Mouse (Mus musculus): ENCODE data around the gene Zfp248. TPM values are rescaled to one million over a fixed set of nuclear protein-coding genes. Genes with fewer than 3 reads are reported as not detected.

Zfp248 gene
- 12.6 and 13.8 TPM in 2 replicates for polyA plus RNA-seq (2016; fragmentation: Nextera tagmentation; extraction: Ambion mirVana)

- Histone ChIP-seq H3K4me3 (peak within 1 kb of the TSS; percentile 86), H3K9me3 (no peaks in the 10 kb centered on the region), H3K36me3 (peaks cover 17% of the 10 kb centered on the region), H3K4me1 (replicated peaks) (peaks cover 22% of the 10 kb centered on the region), H3K27me3 (ENCODE audit: insufficient read depth, poor library complexity, severe bottlenecking) (no peaks in the 10 kb centered on the region), H3K27ac (peak within 1 kb of the TSS; percentile 96)
- DNase-seq (ENCODE audit: low spot score) = peak; percentile 92
- WGBS = under 1% methylated on average over 43 of the region's 43 CpGs
Measured at GRCm38 (mm10) chr6:118455042-118455631, at the start of gene Zfp248. TSS of gene Zfp248 (minus strand) at chr6:118455528.

GRCm38 (mm10) chr6:118499010-118499409 lies 43.7 kb upstream of the Zfp248 start:
- H3K9me3 ChIP-seq = no peaks in the 10 kb centered on the region
- no peak for DNase-seq (ENCODE audit: low spot score)
- WGBS = 91% methylated on average over 7 of the region's 7 CpGs

GRCm38 (mm10) chr6:118482125-118482524 lies 26.8 kb upstream of the Zfp248 start:
- H3K36me3 ChIP-seq = peaks cover under 1% of the 10 kb centered on the region; the same call in 1 of the 2 replicates
- no peak overlapping the region for H3K4me3 ChIP-seq
- WGBS = 88% methylated on average over 1 of the region's 1 CpGs
- no peaks in the 10 kb centered on the region for H3K9me3 ChIP-seq
- DNase-seq (ENCODE audit: low spot score) = no peak
- H3K27me3 ChIP-seq (ENCODE audit: insufficient read depth, poor library complexity, severe bottlenecking) = peaks cover 46% of the 10 kb centered on the region
- H3K4me1 ChIP-seq (replicated peaks) = peaks cover 25% of the 10 kb centered on the region
- no peak overlapping the region for H3K27ac ChIP-seq

More at GRCm38 (mm10) chr6:118499010-118499409, 43.7 kb upstream of the Zfp248 start:
- Histone ChIP-seq H3K36me3 (peaks cover 34% of the 10 kb centered on the region), H3K4me3 (no peak overlapping the region), H3K27ac (no peak overlapping the region), H3K27me3 (ENCODE audit: insufficient read depth, poor library complexity, severe bottlenecking) (no peaks in the 10 kb centered on the region), H3K4me1 (replicated peaks) (no peaks in the 10 kb centered on the region)

GRCm38 (mm10) chr6:118478957-118479708 lies 23.8 kb upstream of the Zfp248 start, which contains the start of gene Zfp9:
TSS of gene Zfp9 (minus strand) at chr6:118479320.
- no peaks in the 10 kb centered on the region for H3K9me3 ChIP-seq
- WGBS = under 1% methylated on average over 51 of the region's 57 CpGs
- peak; percentile 80 for DNase-seq (ENCODE audit: low spot score)
- H3K4me1 ChIP-seq (replicated peaks) = peaks cover 31% of the 10 kb centered on the region
- peak within 1 kb of the TSS; percentile 92 for H3K27ac ChIP-seq
- H3K27me3 ChIP-seq (ENCODE audit: insufficient read depth, poor library complexity, severe bottlenecking) = peaks cover 75% of the 10 kb centered on the region
- H3K4me3 ChIP-seq = peak within 1 kb of the TSS; percentile 65
- peaks cover 14% of the 10 kb centered on the region for H3K36me3 ChIP-seq

- H3K4me3 ChIP-seq = peak overlapping the region; percentile 65
- peaks cover 31% of the 10 kb centered on the region for H3K4me1 ChIP-seq (replicated peaks)
- WGBS = 24% methylated on average over 10 of the region's 10 CpGs
- H3K36me3 ChIP-seq = peaks cover 16% of the 10 kb centered on the region
- no peaks in the 10 kb centered on the region for H3K9me3 ChIP-seq
- peak; percentile 22 for DNase-seq (ENCODE audit: low spot score)
- peaks cover 68% of the 10 kb centered on the region for H3K27me3 ChIP-seq (ENCODE audit: insufficient read depth, poor library complexity, severe bottlenecking)
- H3K27ac ChIP-seq = peak overlapping the region; percentile 92
Measured at GRCm38 (mm10) chr6:118477875-118478785, 22.8 kb upstream of the Zfp248 start.

- Histone ChIP-seq H3K36me3 (peaks cover 36% of the 10 kb centered on the region), H3K9me3 (no peaks in the 10 kb centered on the region), H3K27me3 (ENCODE audit: insufficient read depth, poor library complexity, severe bottlenecking) (no peaks in the 10 kb centered on the region), H3K27ac (no peak overlapping the region), H3K4me1 (replicated peaks) (no peaks in the 10 kb centered on the region), H3K4me3 (no peak overlapping the region)
- WGBS = 81% methylated on average over 15 of the region's 15 CpGs
- no peak for DNase-seq (ENCODE audit: low spot score)
Measured at GRCm38 (mm10) chr6:118462069-118462705, 6.9 kb upstream of the Zfp248 start.

- Histone ChIP-seq H3K27me3 (ENCODE audit: insufficient read depth, poor library complexity, severe bottlenecking) (no peaks in the 10 kb centered on the region), H3K9me3 (no peaks in the 10 kb centered on the region), H3K4me1 (replicated peaks) (peaks cover 22% of the 10 kb centered on the region), H3K36me3 (0 out of 2 replicates have a peak, but pooled peaks cover 6% of the 10 kb centered on the region), H3K27ac (no peak overlapping the region), H3K4me3 (no peak overlapping the region)
- DNase-seq (ENCODE audit: low spot score) = no peak
- 77% methylated on average over 1 of the region's 1 CpGs for WGBS
Measured at GRCm38 (mm10) chr6:118457726-118458125, 2.4 kb upstream of the Zfp248 start.

GRCm38 (mm10) chr6:118454452-118454851 lies 876 bp downstream of the Zfp248 start:
- Histone ChIP-seq H3K27ac (peak overlapping the region; percentile 96), H3K9me3 (no peaks in the 10 kb centered on the region), H3K4me1 (replicated peaks) (peaks cover 22% of the 10 kb centered on the region), H3K27me3 (ENCODE audit: insufficient read depth, poor library complexity, severe bottlenecking) (no peaks in the 10 kb centered on the region), H3K4me3 (peak overlapping the region; percentile 86), H3K36me3 (peaks cover 17% of the 10 kb centered on the region)
- DNase-seq (ENCODE audit: low spot score) = peak; percentile 6
- 56% methylated on average over 8 of the region's 8 CpGs for WGBS

GRCm38 (mm10) chr6:118431502-118431901 lies 23.8 kb downstream of the Zfp248 start:
- Histone ChIP-seq H3K4me3 (no peak overlapping the region), H3K27ac (no peak overlapping the region), H3K36me3 (peaks cover 58% of the 10 kb centered on the region), H3K9me3 (peaks cover 17% of the 10 kb centered on the region; the same call in 1 of the 2 replicates), H3K4me1 (replicated peaks) (no peaks in the 10 kb centered on the region), H3K27me3 (ENCODE audit: insufficient read depth, poor library complexity, severe bottlenecking) (no peaks in the 10 kb centered on the region)
- no peak for DNase-seq (ENCODE audit: low spot score)
- WGBS = 95% methylated on average over 4 of the region's 4 CpGs

GRCm38 (mm10) chr6:118426666-118427065 lies 28.7 kb downstream of the Zfp248 start:
- 96% methylated on average over 1 of the region's 1 CpGs for WGBS
- Histone ChIP-seq H3K27ac (no peak overlapping the region), H3K9me3 (peaks cover 17% of the 10 kb centered on the region; the same call in 1 of the 2 replicates), H3K4me3 (no peak overlapping the region), H3K27me3 (ENCODE audit: insufficient read depth, poor library complexity, severe bottlenecking) (no peaks in the 10 kb centered on the region), H3K4me1 (replicated peaks) (no peaks in the 10 kb centered on the region), H3K36me3 (peaks cover 47% of the 10 kb centered on the region)
- no peak for DNase-seq (ENCODE audit: low spot score)

- H3K27ac ChIP-seq = peak within 1 kb of the TSS; percentile 91
Measured at GRCm38 (mm10) chr6:118419050-118419920, 36.0 kb downstream of the Zfp248 start, which contains the start of gene Bms1. TSS of gene Bms1 (minus strand) at chr6:118419474.

More at GRCm38 (mm10) chr6:118419050-118419920, 36.0 kb downstream of the Zfp248 start, which contains the start of gene Bms1:
- no peaks in the 10 kb centered on the region for H3K9me3 ChIP-seq
- WGBS = under 1% methylated on average over 67 of the region's 67 CpGs
- peak within 1 kb of the TSS; percentile 98 for H3K4me3 ChIP-seq
- H3K4me1 ChIP-seq (replicated peaks) = peaks cover 13% of the 10 kb centered on the region
- DNase-seq (ENCODE audit: low spot score) = peak; percentile 95
- H3K36me3 ChIP-seq = peaks cover 35% of the 10 kb centered on the region
- H3K27me3 ChIP-seq (ENCODE audit: insufficient read depth, poor library complexity, severe bottlenecking) = no peaks in the 10 kb centered on the region
